Mouse (Mus musculus): ENCODE data around the gene Mcrip1.

- no peak for TF ChIP-seq CTCF (IDR thresholded peaks at IDR 0.05; ENCODE audit: extremely low read depth, insufficient read length, insufficient replicate concordance, low read depth, low read length)
- TF ChIP-seq POLR2A (IDR thresholded peaks at IDR 0.05; ENCODE audit: low read depth, low read length) = no peak
Observed at GRCm38 (mm10) chr11:120493911-120494310, 55.6 kb downstream of the Mcrip1 start.

Measured in small intestine, adult 2 months (tissue).